Mouse (Mus musculus): Measurements from ENCODE around the gene Usp36.
"Not testable (repeated sequence)": the region's sequence is repeated elsewhere in the genome, so short reads cannot be mapped to it uniquely, and the experiment has no call there.

Usp36 gene

GRCm38 (mm10) chr11:118289999-118290889 lies at the start of gene Usp36:
Gene Usp36 (minus strand): TSS chr11:118290244.
- DNase-seq: peak; percentile 100

GRCm38 (mm10) chr11:118337491-118338168 lies 47.6 kb upstream of the Usp36 start:
- DNase-seq: peak; percentile 45

DNA sequence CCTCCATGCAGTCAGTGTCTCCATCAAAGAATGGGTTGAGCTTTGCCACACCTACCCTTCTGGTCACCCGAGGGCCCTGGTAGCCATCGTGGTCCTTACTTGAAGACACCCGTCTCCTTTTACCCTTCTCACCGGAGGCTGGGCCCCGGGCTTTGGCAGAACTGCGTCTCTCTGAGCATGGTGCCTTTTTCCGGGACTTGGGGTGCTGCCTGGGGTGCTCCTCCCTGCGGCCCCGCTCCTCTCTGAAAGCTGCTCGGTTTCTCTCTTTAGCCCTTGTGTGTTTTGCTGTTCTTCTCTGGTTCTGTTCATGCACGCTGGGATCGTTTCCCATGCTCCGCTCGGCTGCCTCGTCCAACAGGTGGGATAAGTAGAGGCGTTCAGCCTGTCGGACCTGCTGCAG lies 43.4 kb upstream of the Usp36 start:
- DNase-seq: no peak

- no peak for DNase-seq
Observed at GRCm38 (mm10) chr11:118332376-118332775, 42.3 kb upstream of the Usp36 start.

- peak; percentile 53 for DNase-seq
Observed at GRCm38 (mm10) chr11:118330777-118331176, 40.7 kb upstream of the Usp36 start.

DNA sequence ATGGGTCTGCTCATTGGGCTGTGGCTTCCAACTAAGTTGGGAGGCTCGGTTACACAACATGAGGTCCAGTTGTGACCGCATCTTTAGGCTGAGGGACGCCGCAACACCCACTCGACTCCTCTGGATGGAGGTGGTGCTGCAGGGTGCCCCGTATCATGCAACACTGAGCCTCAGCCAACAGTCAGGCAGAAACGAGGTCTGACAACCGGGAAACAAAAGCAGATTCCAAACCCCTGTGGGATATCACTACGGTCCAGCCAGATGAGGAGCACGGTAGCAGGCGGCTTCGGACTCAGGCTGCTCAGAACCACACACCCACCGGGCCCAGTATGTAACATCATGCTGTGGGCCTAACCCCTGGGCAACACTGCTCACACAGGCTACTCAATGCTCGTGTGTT lies 40.3 kb upstream of the Usp36 start:
- DNase-seq: no peak

DNA sequence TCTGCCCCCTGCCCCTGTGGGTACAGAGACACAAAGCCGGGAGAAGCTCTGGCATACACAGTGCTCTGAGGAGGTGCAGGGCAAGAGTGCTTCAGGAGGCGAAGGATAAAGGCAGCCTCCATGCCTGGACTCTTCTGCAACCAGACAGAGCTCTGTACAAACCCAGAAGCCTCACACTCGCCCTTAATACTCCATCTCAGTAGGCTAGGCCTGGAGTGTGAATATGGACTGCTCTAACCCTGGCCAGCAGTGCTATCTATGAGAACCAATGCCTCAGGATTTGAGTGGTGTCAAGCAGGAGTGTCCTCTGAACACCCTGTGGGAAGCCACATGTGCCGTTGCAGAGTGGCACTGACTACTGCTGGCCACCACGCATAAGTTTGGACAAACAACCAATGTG lies 38.9 kb upstream of the Usp36 start:
- DNase-seq: no peak

DNA sequence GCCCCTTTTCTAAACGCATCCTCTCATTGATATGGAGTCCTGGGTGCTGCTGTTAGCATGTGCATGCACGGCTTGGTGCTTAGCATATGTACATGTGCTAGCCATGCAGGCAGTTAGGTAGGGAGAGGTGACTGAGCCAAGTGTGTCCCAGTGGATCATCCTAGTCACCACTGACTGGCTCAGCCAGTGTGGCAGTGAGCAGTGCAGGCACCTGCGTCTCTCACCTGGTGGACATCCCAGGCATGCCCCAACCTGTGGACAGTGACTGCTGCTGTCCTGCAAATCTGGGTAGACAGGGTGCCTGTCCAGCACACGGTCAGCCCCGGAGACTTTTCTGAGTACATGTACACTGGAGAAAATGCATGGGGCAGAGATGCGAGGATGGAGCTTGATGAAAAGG lies 38.5 kb upstream of the Usp36 start:
- DNase-seq: no peak

GRCm38 (mm10) chr11:118326991-118327971 lies 37.2 kb upstream of the Usp36 start:
- DNase-seq: peak; percentile 88

- no peak for DNase-seq
Observed at GRCm38 (mm10) chr11:118326491-118326890, 36.4 kb upstream of the Usp36 start.

GRCm38 (mm10) chr11:118324541-118324940 lies 34.5 kb upstream of the Usp36 start:
- DNase-seq: no peak

GRCm38 (mm10) chr11:118323974-118324373 lies 33.9 kb upstream of the Usp36 start:
- no peak for DNase-seq

GRCm38 (mm10) chr11:118322647-118323046 lies 32.6 kb upstream of the Usp36 start:
- DNase-seq: no peak

DNA sequence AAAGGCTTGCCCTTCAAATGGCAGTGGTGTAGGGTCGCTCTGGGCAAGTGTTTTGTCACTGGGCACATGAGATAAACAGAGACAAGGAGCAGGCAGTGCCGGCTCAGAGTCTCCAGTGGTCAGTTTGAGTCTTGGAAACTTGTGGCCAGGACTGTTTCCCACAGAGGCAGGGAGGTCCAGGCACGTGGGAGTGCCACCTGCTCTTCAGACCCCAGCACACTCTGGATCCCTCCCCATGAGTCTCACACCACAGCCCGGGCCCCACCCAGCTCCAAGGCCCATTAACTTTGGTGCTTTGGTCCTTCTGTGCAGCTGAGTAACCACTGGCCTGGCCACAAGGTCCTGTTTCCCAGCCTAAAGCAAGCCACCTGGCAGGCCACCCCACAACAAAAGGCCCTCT lies 31.9 kb upstream of the Usp36 start:
- no peak for DNase-seq

- DNase-seq: no peak
Observed at GRCm38 (mm10) chr11:118321500-118321899, 31.5 kb upstream of the Usp36 start.

DNA sequence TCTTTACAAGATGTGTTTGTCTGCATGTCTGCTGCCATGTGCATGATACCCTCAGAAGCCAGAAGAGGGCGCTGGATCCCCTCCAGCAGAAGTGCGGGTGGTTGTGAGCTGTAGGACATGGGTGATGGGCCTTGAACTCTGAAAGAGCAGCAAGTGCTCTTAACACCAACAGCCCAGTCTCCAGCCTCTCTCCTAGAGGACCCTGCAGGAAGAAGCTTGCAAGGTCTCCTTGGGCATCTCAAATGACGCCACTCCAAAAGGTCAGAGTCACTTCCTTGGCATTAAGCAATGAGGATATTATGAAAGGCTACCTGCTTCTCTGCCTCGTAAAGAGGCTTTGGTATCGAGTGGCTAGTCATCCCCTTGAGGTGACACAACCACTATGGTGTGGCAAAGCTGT lies 28.6 kb upstream of the Usp36 start:
- no peak for DNase-seq

GRCm38 (mm10) chr11:118317129-118317528 lies 27.1 kb upstream of the Usp36 start:
- no peak for DNase-seq

DNA sequence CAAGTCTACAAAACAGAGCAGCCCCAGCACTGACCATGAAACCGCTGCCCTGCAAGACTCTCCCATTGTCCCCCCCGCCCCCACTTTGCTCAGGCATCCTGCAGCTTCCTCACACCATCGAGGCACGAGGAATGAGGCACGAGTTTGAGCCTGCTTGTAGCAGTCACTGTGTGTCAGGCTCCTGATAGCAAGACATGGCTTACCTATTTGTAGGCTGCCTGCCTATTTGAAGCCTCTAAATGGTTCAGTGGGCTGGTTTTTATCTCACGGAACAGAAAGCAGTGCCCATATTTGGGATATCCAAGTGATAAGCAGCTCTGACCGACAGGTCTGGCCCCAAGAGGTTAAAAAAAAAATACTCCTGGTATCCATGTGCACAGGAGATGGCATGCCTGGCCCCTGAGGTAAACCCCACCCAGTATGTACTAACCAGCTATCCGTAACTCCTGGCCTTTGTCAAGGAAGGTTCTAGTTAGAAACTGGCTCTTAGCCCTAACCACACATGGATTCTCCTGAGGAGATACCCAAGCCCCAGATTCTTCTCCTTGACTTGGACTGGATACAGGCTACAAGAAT lies 26.3 kb upstream of the Usp36 start:
- no peak for DNase-seq

GRCm38 (mm10) chr11:118312132-118312723 lies 22.2 kb upstream of the Usp36 start:
- DNase-seq: no peak

DNA sequence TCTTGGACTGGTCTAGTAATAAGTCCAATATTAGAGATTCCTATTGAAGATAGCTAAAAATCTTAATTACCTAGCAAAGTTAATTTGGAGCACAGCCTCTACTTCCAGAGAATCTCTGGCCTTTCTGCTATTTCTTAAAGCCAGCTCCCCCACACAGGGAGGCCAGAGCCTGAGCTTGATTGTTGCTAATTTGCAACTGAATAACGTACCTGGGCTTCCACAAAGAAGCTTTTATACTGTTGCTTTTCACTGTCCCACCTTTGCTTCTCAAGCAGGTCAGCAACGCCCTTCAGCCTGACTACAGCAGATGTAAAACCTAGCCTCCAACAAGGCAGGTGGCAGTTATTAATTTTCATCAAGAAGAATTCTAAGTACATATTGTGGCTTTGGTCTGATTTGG lies 17.9 kb upstream of the Usp36 start:
- DNase-seq: not testable (repeated sequence)

GRCm38 (mm10) chr11:118303959-118304358 lies 13.9 kb upstream of the Usp36 start:
- DNase-seq: not testable (repeated sequence)

GRCm38 (mm10) chr11:118298810-118299209 lies 8.8 kb upstream of the Usp36 start:
- DNase-seq: no peak

All from right cerebral cortex, postnatal 25 days (tissue).